Mouse (Mus musculus): ENCODE measurements at regions not wholly inside any gene's neighbourhood (a gene's known extent, or its start where the extent isn't known, plus 50 kb on each side); places are given as distances from the start of the nearest gene placed in this dataset.

DNA sequence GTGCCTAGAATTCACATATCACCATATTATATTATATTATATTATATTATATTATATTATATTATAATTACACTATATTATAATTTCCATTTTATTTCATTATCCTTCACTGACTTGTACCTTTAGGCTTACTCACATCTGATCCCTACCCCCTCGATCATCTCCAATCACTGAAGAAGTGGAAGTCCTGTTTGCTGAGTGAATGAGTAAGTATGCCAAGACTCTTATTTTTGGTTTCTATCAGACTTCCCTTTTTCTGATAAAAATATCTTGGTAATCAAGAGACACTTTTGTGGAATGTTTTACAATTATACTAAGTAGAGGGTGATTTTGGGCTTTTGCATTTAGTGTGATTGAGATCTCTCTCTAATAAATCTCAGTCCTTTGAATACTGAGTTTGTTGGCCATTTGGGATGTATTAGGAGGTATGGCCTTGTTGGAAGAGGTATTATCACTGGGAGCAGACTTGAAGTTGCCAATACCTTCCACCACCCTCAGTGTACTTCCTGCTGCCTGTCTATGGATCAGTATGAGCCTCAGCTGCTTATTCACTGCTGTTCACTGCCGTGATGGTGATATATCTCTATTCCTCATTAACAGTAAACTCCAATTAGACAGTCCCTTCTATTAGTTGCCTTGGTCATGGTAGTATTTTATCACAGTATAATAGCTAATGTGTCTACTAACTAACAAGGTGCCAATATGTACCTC lies 665.3 kb downstream of the Adgrl2 start:
- DNase-seq = no peak

DNA sequence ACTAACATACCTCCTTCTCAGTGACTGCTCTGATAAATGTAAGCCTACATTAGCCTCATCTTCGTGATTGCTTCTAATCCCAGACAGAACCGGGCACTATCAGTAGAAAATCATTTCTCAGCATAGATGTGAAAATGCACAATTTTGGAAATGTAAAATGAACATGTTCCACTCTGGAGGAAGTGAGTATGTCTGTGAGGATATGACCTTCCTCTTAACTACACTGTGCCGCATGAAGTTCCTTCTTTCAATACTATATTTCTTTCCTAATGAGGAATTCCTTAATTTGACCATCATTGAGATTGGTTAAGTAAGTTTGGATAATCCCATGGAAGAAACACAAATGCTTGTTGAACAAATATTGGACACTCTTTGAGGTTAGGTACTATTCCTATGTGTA lies 668.5 kb downstream of the Adgrl2 start:
- no peak for DNase-seq

- DNase-seq = no peak
These were observed 674.2 kb downstream of the Adgrl2 start for GRCm38 (mm10) chr3:148316198-148316597.

- DNase-seq = no peak
These were observed 675.1 kb downstream of the Adgrl2 start for GRCm38 (mm10) chr3:148315286-148315685.

DNA sequence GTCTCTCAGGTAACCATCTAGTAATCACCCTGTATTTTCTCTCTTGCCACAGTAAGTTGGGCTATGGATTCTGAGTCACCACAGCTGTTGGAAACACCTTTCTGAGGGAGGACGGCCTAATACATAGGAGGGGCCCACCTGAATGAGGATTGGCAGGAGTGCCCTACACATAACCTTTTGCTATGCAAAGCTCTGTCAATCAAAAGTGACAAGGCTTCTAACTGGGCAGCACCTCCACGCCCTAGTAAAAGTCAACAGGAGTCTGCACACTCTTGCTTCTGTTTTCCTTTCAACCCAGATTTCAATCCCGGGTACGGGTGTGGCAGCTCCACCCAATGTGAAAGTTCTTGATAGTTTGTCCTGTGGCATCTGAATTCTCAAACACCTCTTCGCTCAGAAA lies 694.8 kb downstream of the Adgrl2 start:
- no peak for DNase-seq

DNA sequence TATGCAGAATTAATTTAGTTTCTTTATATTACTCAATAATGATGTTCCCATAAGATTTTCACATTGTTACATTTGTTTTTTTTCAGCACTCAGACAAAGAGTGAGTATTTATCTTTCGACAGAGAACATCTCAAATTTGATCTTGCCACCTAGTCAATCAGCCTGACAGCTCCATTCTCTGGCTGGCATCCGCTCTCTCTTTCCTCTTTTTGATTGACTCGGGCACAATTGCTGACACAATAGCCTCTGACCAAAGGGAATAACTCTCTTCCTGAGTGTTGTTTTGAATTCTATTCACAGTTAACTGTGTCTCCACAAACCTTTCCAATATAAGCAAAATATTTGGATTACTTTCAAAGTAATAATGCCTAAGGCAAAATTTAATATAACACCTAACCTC lies 711.4 kb downstream of the Adgrl2 start:
- DNase-seq = no peak

DNA sequence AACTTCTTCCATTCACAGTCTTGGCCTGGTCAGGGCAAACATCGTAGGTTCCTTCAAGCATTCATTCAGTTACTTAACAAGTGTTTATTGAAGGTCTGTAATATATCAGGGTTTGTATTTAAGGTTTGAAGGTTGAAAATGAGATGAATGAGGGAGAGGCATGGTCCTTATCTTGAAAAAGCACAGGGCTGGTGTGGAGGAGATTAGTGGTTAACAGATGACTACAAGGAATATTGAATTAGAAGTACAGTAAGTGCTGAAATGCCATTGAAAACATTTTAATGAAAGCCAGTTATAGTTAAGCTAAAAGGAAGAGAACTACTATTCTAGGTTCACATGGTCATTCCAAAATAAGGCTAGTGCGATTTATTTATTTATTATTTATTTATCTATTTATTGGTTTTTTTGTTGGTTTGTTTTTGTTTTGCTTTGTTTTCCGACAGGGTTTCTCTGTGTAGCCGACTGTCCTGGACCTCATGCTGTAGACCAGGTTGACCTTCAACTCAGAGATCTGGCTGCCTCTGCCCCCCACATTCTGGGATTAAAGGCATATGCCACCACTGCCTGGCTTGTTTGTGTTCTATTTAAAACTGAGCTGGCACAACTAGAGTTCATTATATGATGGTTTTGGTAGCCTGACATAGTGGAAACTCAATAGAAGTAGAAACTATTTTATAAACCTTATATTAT lies 718.1 kb downstream of the Adgrl2 start:
- DNase-seq = no peak

- DNase-seq = no peak
These were observed 721.5 kb downstream of the Adgrl2 start for GRCm38 (mm10) chr3:148268812-148269211.

DNA sequence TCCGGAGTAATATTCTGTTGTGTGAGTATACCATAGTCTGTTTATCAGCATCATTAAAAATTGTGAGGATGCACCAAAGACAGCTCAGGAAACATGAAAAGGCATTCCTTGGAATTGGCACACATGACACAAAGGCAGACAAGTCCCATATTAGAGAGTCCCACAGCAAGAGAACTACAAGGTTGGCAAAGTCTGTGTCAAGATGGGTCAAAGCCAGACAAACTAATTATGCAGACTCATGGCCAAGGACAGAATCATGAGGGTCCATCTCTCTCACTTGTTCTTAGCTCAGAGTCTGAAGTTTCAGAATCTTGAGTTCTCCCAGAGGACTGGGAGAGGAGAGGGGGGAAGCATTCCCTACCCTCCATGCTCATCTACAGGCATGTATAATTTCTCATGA lies 731.1 kb downstream of the Adgrl2 start:
- DNase-seq = no peak

DNA sequence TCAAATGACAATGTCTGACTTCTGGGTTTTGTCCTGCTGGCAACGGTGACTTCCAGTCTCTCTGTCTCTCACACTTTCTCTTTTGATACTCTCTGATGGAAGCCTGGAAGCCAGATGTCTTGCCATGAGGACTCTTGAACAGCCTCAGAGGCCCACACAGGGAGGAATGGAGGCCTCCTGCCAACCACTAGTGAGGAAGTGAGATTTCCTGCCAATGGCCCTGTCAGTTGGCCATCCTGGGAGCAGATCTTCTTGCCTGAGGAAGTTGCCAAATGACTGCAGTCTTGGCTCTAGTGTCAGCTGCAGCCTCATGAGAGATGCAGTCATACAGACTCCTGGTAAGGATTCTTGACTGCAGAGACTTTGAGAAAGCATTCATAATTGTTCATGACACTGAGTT lies 741.7 kb downstream of the Adgrl2 start:
- DNase-seq = peak; percentile 23 to 33

DNA sequence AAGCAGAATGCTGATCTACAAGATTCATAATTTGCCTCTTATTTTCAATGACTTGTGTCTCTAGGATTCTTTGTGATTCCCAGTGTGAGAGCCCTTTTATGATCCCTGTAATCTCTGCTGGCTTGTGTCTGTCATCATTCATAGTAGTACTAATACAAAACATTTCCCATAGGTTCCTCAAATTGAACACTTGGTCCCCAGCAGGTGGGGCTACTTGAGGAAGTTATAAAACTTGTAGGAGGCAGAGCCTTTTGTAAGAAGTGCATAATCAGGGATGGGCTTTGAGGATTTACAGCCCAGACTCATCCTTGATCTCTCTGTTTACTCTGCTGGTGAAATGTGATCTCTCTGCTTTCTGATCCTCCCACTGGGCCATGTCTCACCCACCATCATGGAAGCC lies 743.6 kb downstream of the Adgrl2 start:
- no peak for DNase-seq

GRCm38 (mm10) chr3:148238093-148238492 lies 752.3 kb downstream of the Adgrl2 start:
- DNase-seq = no peak

- DNase-seq = no peak
These were observed 752.8 kb downstream of the Adgrl2 start for GRCm38 (mm10) chr3:148237555-148237954.

DNA sequence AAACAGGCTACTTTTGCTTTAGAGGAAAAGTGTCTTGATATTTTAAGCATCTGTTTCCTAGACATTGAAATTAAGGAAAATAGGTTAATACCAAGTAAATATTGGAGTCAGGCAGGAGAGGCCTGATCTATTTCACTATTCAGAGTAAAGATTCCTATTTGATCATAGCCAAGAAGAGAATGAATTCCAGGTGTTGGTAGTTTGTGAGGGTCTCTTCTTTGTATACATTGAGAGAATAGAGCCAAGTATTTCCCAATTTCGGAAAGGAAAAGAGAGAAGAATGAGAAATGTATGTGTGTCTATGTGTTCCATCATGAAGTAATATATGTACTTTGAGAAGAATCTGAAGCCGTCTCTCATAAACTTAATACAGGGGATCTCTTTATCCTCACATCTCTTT lies 756.7 kb downstream of the Adgrl2 start:
- DNase-seq = no peak

- DNase-seq = no peak
These were observed 761.2 kb downstream of the Adgrl2 start for GRCm38 (mm10) chr3:148229192-148229591.

- peak in 1 of 2 experiments; percentile 1 for DNase-seq
These were observed 762.2 kb downstream of the Adgrl2 start for GRCm38 (mm10) chr3:148228002-148228707.

- no peak for DNase-seq
These were observed 769.5 kb downstream of the Adgrl2 start for GRCm38 (mm10) chr3:148220826-148221225.

DNA sequence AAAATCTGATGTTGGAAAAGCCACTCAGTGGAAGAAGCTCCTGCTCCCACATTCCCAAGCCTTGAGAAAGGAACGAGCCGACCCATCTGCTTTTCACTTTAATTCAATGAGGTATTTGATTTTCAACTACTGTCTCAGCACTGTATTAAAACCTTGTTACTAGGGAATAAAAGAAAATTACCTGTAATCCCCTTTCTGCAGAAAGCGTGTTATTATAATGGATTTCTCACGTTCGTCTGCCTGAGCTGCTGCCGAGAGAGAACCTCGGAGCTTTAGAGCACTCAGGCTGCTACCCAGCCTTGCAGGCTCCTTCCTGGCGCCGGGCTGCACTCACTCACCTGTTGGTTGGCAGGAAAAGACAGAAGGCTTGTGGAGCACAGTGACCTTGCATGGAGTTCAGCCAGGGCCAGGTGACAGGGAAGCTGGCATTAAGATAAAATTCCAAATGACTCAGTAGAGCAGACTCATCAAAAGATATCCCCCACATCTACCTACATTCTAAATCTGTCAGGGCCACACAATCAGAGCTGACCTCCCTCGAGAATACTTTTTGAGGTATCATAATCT lies 770.2 kb downstream of the Adgrl2 start:
- no peak for DNase-seq

GRCm38 (mm10) chr3:148202148-148202547 lies 788.2 kb downstream of the Adgrl2 start:
- DNase-seq = peak in 1 of 2 experiments; percentile 0

DNA sequence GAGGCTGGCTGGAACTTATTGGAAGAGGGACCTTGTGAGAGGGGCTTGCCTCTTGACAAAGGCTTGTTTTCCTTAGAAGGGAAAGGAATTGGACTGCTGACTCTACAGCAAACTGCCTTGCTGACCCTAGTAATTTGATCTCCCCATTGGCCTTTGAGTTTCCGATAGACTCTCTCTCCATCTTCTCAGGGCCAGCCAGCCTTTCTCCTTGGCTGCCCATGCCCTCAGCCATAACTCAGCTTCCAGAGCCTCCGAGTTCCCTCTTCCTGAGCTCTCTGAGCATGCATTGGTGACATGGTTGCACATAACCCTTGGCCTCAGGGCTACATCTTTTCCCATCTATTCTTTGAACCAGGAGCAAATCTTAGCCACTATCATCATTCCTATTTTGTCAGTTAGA lies 803.7 kb downstream of the Adgrl2 start:
- no peak for DNase-seq

- no peak for DNase-seq
These were observed 822.8 kb downstream of the Adgrl2 start for GRCm38 (mm10) chr3:148167556-148167955.

GRCm38 (mm10) chr3:148159059-148159458 lies 831.3 kb downstream of the Adgrl2 start:
- no peak for DNase-seq

DNA sequence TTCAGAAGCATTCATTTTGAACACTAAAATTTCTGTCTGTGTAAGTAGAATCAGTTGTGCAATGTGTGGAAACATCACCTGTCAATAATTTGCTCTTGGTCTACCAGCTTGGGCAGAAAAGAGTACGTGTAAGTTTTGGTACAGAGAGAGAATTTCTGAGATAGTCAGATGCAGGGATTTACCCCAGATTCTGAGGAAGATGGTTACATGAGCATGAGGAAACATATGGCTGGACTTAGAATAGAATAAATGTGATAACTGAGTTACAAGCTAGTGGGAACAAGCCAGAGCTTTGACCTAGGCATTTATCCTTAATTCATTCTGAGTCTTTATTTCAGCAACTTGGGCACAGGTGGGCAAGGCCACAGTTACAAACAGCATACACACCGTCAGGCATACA lies 831.8 kb downstream of the Adgrl2 start:
- DNase-seq = no peak

GRCm38 (mm10) chr3:148143776-148144175 lies 846.6 kb downstream of the Adgrl2 start:
- no peak for DNase-seq
